Mouse (Mus musculus) hematopoietic multipotent progenitor cell, adult 10-12 weeks (in vitro differentiated cells): ENCODE results near the gene Defb41. TPM values are rescaled to one million over a fixed set of nuclear protein-coding genes. Genes with fewer than 3 reads are reported as not detected.

ENCODE experiments used
- polyA plus RNA-seq: library from polyadenylated mRNA; stranded (reverse); fragments of >175 nt; gene quantifications from 2 replicates; pipeline ENCODE4 v1.2.3, GENCODE M21; 2012; ENCODE audit warnings: low replicate concordance

The Defb41 gene
- not detected in 2 replicates for polyA plus RNA-seq

DNA sequence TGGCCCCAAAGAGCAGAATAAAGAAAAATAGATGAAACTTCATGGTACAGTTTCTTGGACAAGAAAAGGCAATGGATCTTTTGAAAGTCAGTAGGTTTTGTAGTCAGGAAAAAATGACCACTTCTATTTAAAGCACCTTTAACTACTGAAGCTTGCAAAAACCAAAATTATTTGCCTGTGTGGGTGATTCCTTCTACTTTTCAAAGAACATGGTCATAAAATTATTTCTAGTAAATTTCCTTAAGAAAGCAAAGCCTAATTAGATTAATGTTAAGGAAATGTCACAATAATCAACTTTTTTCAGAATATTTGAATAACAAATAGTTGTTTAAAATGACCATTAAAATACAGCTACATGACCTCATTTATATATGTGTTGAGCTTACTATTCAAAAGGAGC lies at the start of gene Defb41:
Defb41 (minus strand) TSS at position 101 of the 400 bp plus-strand sequence.

DNA sequence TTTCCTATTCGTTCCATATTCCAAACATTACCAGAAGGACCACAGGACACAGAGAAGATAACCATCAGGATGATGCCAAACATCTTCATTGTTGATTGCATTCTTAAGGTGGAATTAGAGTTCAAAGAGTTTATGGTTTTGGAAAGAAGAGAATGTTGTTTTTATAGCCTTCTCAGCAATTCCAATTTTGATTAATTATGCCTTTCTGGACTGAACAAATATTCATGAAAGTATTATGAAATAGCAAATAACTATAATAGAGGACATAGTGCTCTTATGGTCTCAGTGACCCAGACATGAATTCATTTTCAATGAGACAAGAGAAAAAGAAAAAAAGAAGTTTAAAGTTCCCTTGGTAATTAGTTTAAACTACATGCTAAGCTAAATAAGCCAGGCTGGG lies 27.6 kb downstream of the Defb41 start, which contains the start of gene Defb18:
Defb18 (minus strand) TSS at position 101 of the 400 bp plus-strand sequence.

Other genes starting within 250 kb of the Defb41 start
- gene Crisp4, start 119.2 kb downstream of the Defb41 start, polyA plus RNA-seq, result not detected in 2 replicates
- gene Defb18, start 27.7 kb downstream of the Defb41 start, polyA plus RNA-seq, result not detected in 2 replicates